Mouse (Mus musculus): ENCODE measurements at regions not wholly inside any gene's neighbourhood (a gene's known extent, or its start where the extent isn't known, plus 50 kb on each side); places are given as distances from the start of the nearest gene placed in this dataset.

GRCm38 (mm10) chr1:137865030-137865429 is 310.5 kb downstream of the Ptprc start:
- no peak for DNase-seq (ENCODE audit: low read depth, low spot score)

GRCm38 (mm10) chr1:137863506-137863905 is 312.0 kb downstream of the Ptprc start:
- no peak for DNase-seq (ENCODE audit: low read depth, low spot score)

- no peak for DNase-seq (ENCODE audit: low read depth, low spot score)
Observed at GRCm38 (mm10) chr1:137852262-137852661, 323.2 kb downstream of the Ptprc start.

GRCm38 (mm10) chr1:137847311-137847923 is 328.1 kb downstream of the Ptprc start:
- no peak for DNase-seq (ENCODE audit: low read depth, low spot score)

- no peak for DNase-seq (ENCODE audit: low read depth, low spot score)
Observed at GRCm38 (mm10) chr1:137846857-137847256, 328.7 kb downstream of the Ptprc start.

- no peak for DNase-seq (ENCODE audit: low read depth, low spot score)
Observed at GRCm38 (mm10) chr1:137840531-137840930, 335.0 kb downstream of the Ptprc start.

- no peak for DNase-seq (ENCODE audit: low read depth, low spot score)
Observed at GRCm38 (mm10) chr1:137839703-137840102, 335.8 kb downstream of the Ptprc start.

- DNase-seq (ENCODE audit: low read depth, low spot score), result peak; percentile 21
Observed at GRCm38 (mm10) chr1:137839263-137839662, 336.2 kb downstream of the Ptprc start.

GRCm38 (mm10) chr1:137838357-137838756 is 337.2 kb downstream of the Ptprc start:
- DNase-seq (ENCODE audit: low read depth, low spot score), result no peak

GRCm38 (mm10) chr1:137833535-137833934 is 342.0 kb downstream of the Ptprc start:
- DNase-seq (ENCODE audit: low read depth, low spot score), result no peak

- DNase-seq (ENCODE audit: low read depth, low spot score), result no peak
Observed at GRCm38 (mm10) chr1:137831284-137831683, 344.2 kb downstream of the Ptprc start.

- no peak for DNase-seq (ENCODE audit: low read depth, low spot score)
Observed at GRCm38 (mm10) chr1:137827379-137827778, 348.1 kb downstream of the Ptprc start.

- DNase-seq (ENCODE audit: low read depth, low spot score), result no peak
Observed at GRCm38 (mm10) chr1:137815401-137815888, 360.1 kb downstream of the Ptprc start.

GRCm38 (mm10) chr1:137814556-137814955 is 361.0 kb downstream of the Ptprc start:
- DNase-seq (ENCODE audit: low read depth, low spot score), result no peak

GRCm38 (mm10) chr1:137813716-137814115 is 361.8 kb downstream of the Ptprc start:
- peak; percentile 30 for DNase-seq (ENCODE audit: low read depth, low spot score)

GRCm38 (mm10) chr1:137811981-137812380 is 363.5 kb downstream of the Ptprc start:
- DNase-seq (ENCODE audit: low read depth, low spot score), result no peak

- no peak for DNase-seq (ENCODE audit: low read depth, low spot score)
Observed at GRCm38 (mm10) chr1:137806742-137807141, 368.8 kb downstream of the Ptprc start.

- DNase-seq (ENCODE audit: low read depth, low spot score), result no peak
Observed at GRCm38 (mm10) chr1:137806252-137806651, 369.3 kb downstream of the Ptprc start.

- DNase-seq (ENCODE audit: low read depth, low spot score), result no peak
Observed at GRCm38 (mm10) chr1:137802119-137802518, 373.4 kb downstream of the Ptprc start.

- DNase-seq (ENCODE audit: low read depth, low spot score), result no peak
Observed at GRCm38 (mm10) chr1:137800752-137801151, 374.8 kb downstream of the Ptprc start.

- DNase-seq (ENCODE audit: low read depth, low spot score), result no peak
Observed at GRCm38 (mm10) chr1:137788789-137789188, 386.7 kb downstream of the Ptprc start.

- DNase-seq (ENCODE audit: low read depth, low spot score), result no peak
Observed at GRCm38 (mm10) chr1:137786653-137787052, 388.9 kb downstream of the Ptprc start.

- no peak for DNase-seq (ENCODE audit: low read depth, low spot score)
Observed at GRCm38 (mm10) chr1:137774586-137774985, 400.9 kb downstream of the Ptprc start.

- DNase-seq (ENCODE audit: low read depth, low spot score), result no peak
Observed at GRCm38 (mm10) chr1:137760797-137761196, 414.7 kb downstream of the Ptprc start.
